Mouse (Mus musculus) embryonic fibroblast, embryonic 13.5 days (primary cell): ENCODE results near the gene Tbce.

Experiments used
- CTCF ChIP-seq: IDR thresholded peaks from 2 replicates; pipeline ENCODE4 v1.5.1; 2011; ENCODE audit warnings: mild to moderate bottlenecking, control low read depth, low read length, moderate library complexity, borderline replicate concordance; ENCODE audit not compliant: insufficient read depth
- POLR2A ChIP-seq: IDR thresholded peaks from 2 replicates; pipeline ENCODE4 v1.6.1; 2011; ENCODE audit warnings: low read depth, mild to moderate bottlenecking, control low read depth, low read length, moderate library complexity

DNA sequence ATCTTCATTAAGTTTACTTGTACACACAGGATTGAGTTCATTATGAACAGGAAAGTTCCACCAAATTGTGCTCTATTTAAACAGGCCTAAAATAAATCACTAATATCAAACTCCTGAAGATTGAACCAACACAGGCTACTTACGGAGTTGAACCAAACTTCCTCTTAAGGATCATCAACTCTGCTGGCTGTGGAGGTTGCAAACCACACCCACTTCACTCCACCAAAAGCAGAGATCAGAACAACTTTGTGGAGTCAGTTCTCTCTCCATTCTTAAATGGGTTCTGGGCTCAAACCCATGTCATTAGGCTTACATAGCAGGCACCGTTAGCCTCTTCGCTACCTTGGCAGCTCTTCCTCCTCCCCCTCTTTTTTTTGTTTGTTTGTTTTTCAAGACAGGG is 20.6 kb downstream of the Tbce start:
- TF ChIP-seq CTCF (no peak), POLR2A (no peak)
